Mouse (Mus musculus) midbrain, embryonic 11.5 days (tissue): Measurements from ENCODE around the gene Olfr1053. TPM values are rescaled to one million over a fixed set of nuclear protein-coding genes. Genes with fewer than 3 reads are reported as not detected.
"Not testable (repeated sequence)": the region's sequence is repeated elsewhere in the genome, so short reads cannot be mapped to it uniquely, and the experiment has no call there.

ENCODE experiments used
- ATAC-seq: fragments of 200-750 bp; cut with Nextera tagmentation; 2 replicates; pipeline ENCODE4 v1.8.0; 2017; ENCODE audit warnings: moderate TSS enrichment, moderate library complexity; ENCODE audit not compliant: low FRiP score
- DNase-seq: peaks from one replicate; pipeline ENCODE4 v3.0.0; 2015; ENCODE audit warnings: low spot score; ENCODE audit errors: missing footprints
- H3K27ac ChIP-seq: fragments of 300-500 bp; sonication (generic); 2 replicates; pipeline ENCODE4 v1.5.1; 2014; ENCODE audit warnings: low read depth, low read length
- H3K27me3 ChIP-seq: fragments of 300-500 bp; sonication (generic); 2 replicates; pipeline ENCODE4 v1.6.1; 2014; ENCODE audit warnings: mild to moderate bottlenecking, low read length, moderate library complexity, mixed read lengths; ENCODE audit not compliant: control insufficient read depth, insufficient read depth
- H3K36me3 ChIP-seq: fragments of 300-500 bp; sonication (generic); 2 replicates; pipeline ENCODE4 v1.6.1; 2014; ENCODE audit warnings: mild to moderate bottlenecking, low read length, moderate library complexity, mixed read lengths; ENCODE audit not compliant: control insufficient read depth, insufficient read depth
- H3K4me1 ChIP-seq: fragments of 300-500 bp; sonication (generic); 2 replicates; pipeline ENCODE4 v1.6.1; 2014; ENCODE audit warnings: low read length; ENCODE audit not compliant: control insufficient read depth, insufficient read depth
- H3K4me2 ChIP-seq: fragments of 300-500 bp; sonication (generic); 2 replicates; pipeline ENCODE4 v1.6.1; 2014; ENCODE audit warnings: mild to moderate bottlenecking, moderate library complexity
- H3K4me3 ChIP-seq: fragments of 300-500 bp; sonication (generic); 2 replicates; pipeline ENCODE4 v1.5.1; 2014; ENCODE audit warnings: low read depth, low read length
- H3K9ac ChIP-seq: fragments of 300-500 bp; sonication (generic); 2 replicates; pipeline ENCODE4 v1.6.1; 2014; ENCODE audit warnings: low read length
- H3K9me3 ChIP-seq: fragments of 300-500 bp; sonication (generic); 2 replicates; pipeline ENCODE4 v1.6.1; 2016; ENCODE audit warnings: low read length; ENCODE audit not compliant: control insufficient read depth
- WGBS: fragments of 180-500 bp; shearing (Covaris S2); extraction: QIAGEN DNeasy Blood & Tissue Kit; methylation state at CpG from one replicate; pipeline ENCODE4 v1.1.7; 2014; 5-methylcytosine and 5-hydroxymethylcytosine counted together
- polyA plus RNA-seq: library from polyadenylated mRNA; unstranded; fragments of >200 nt; fragmentation: Nextera tagmentation; extraction: Ambion mirVana; gene quantifications from 2 replicates; pipeline ENCODE4 v1.2.1, GENCODE M21; 2014

Gene Olfr1053
- not detected in 2 replicates for polyA plus RNA-seq

DNA sequence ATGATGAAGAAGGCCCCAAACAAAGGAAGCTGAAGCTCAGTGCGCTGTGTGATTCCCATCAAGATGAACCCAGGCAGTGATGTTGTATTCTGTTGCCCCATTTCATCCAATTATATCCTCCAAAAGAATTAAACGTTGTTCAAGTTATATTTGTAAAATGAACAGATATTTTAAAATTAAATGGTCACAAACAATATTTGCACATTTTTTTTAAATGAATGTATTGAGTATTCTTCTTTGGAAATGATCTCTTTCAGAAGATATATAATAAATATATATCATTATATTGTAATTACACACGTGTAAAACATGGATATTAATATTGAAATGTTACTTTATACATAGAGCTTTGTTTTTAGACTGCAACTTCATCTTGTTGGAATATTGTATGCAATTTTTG is at the start of gene Olfr1053:
TSS of gene Olfr1053 (minus strand) at position 101 of the 400 bp plus-strand sequence.
- no peaks in the 10 kb centered on the region for H3K4me1 ChIP-seq
- H3K9ac ChIP-seq: no peak within 1 kb of the TSS
- WGBS: 67% methylated on average over 3 of the region's 3 CpGs

DNA sequence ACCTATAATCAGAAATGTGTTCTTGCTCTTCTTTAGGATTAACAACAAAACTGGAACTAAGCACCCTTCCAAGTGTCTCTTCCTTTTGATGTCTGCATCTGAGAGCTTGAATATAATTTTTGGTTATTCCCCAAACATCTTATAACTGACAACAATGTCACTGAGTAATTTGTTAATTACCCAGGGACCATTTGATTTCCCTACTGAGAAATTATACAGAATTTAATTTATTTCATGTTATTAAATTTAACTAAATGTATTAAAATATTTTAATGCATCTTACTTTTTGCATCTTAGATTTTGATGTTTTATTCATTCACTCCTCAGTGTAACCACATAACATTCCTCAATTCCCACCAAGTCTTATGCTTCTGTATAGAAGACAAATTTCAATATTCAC is 47.3 kb upstream of the Olfr1053 start, which contains the start of gene Olfr1056:
TSS of gene Olfr1056 (minus strand) at position 101 of the 400 bp plus-strand sequence.
- Histone ChIP-seq H3K36me3 (no peaks in the 10 kb centered on the region), H3K9me3 (no peaks in the 10 kb centered on the region), H3K4me2 (no peak within 1 kb of the TSS), H3K27me3 (no peaks in the 10 kb centered on the region), H3K4me1 (no peaks in the 10 kb centered on the region), H3K4me3 (no peak within 1 kb of the TSS), H3K9ac (no peak within 1 kb of the TSS), H3K27ac (no peak within 1 kb of the TSS)
- ATAC-seq: no peak
- no peak for DNase-seq

More for the DNA sequence above, at the start of gene Olfr1053:
- H3K27ac ChIP-seq: no peak within 1 kb of the TSS
- H3K4me3 ChIP-seq: no peak within 1 kb of the TSS
- H3K9me3 ChIP-seq: no peaks in the 10 kb centered on the region
- no peak within 1 kb of the TSS for H3K4me2 ChIP-seq
- DNase-seq (no peak), ATAC-seq (no peak)
- H3K36me3 ChIP-seq: no peaks in the 10 kb centered on the region
- no peaks in the 10 kb centered on the region for H3K27me3 ChIP-seq

DNA sequence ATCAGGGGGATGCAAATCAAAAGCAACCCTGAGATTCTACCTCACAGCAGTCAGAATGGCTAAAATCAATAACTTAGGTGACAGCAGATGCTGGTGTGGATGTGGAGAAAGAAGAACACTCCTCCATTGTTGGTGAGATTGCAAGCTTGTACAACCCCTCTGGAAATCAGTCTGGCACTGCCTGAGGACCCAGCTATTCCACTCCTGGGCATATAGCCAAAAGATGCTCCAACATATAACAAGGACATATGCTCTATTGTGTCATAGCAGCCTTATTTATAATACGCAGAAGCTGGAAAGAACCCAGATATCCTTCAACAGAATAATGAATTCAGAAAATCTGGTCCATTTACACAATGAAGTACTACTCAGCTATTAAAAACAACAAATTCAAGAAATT is 36.7 kb upstream of the Olfr1053 start:
- 93% methylated on average over 1 of the region's 1 CpGs for WGBS
- not testable (repeated sequence) for ATAC-seq, DNase-seq, H3K9ac ChIP-seq, H3K9me3 ChIP-seq, H3K4me2 ChIP-seq, H3K4me3 ChIP-seq, H3K27ac ChIP-seq, H3K27me3 ChIP-seq, H3K4me1 ChIP-seq, H3K36me3 ChIP-seq

DNA sequence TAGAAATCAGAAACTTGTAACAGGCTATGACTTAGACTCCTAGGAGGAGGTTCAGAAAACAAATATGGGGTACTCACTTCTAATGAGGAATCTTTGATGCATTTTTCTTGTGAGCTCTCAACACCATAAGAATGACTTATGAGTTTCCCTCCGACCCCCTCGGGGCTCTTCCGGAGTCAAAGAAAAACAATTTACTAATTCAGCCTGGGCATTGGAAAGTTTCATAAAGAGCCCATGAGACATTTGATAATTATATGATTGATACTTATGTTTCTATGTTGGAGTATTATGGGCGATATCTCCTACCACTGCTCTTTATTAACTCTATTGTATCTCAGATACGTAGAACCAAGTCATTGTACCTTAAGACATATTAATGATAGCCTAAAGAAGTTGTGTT is 35.1 kb upstream of the Olfr1053 start, which contains the start of gene Olfr1055:
TSS of gene Olfr1055 (minus strand) at position 101 of the 400 bp plus-strand sequence.
- H3K27ac ChIP-seq: no peak within 1 kb of the TSS
- H3K4me1 ChIP-seq: no peaks in the 10 kb centered on the region
- WGBS: 91% methylated on average over 5 of the region's 5 CpGs
- no peaks in the 10 kb centered on the region for H3K9me3 ChIP-seq
- no peak within 1 kb of the TSS for H3K4me2 ChIP-seq
- no peaks in the 10 kb centered on the region for H3K27me3 ChIP-seq
- no peak within 1 kb of the TSS for H3K9ac ChIP-seq
- ATAC-seq (no peak), DNase-seq (no peak)
- H3K36me3 ChIP-seq: no peaks in the 10 kb centered on the region
- no peak within 1 kb of the TSS for H3K4me3 ChIP-seq

DNA sequence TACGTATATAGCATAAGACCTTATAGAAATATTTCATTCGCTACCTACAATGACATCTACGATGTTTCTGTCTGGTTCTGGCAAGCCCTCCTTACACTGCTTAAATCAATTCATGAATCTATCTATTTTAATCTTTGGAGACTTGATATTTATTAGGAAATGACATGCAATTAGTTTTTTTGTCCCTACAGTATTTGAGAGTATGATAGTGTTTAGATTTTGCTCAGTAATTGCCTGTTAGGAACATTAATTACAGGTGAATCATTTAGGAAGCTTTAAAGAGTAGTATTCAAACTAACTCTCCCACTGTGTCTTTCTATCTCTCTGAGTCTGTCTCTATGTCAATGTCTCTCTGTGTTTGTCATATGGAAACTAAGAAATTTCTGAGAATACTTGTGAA is 20.2 kb upstream of the Olfr1053 start, which contains the start of gene Olfr1054:
TSS of gene Olfr1054 (minus strand) at position 101 of the 400 bp plus-strand sequence.
- WGBS: 91% methylated on average over 3 of the region's 3 CpGs
- ATAC-seq (no peak), DNase-seq (no peak)

DNA sequence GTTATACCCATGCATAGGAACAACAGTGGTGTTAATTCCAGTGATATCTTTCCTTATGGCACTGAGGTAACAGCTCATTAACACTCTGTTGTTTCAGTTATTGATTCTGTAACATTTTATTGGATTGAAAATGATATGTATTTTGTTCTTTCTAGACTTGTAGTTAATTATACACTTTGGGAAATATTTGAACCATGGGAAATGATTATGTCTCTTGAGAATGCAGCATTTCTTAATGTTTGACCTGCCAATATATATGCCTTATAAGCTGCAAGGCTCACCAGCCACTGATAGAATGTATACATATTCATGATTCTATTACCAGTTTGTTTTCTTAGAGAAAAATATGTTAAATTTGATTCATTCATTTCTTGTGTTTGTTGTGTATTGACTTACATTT is 22.9 kb downstream of the Olfr1053 start, which contains the start of gene Olfr1052:
TSS of gene Olfr1052 (plus strand) at position 301 of the 400 bp plus-strand sequence.
- DNase-seq: no peak
- Histone ChIP-seq H3K27me3 (no peaks in the 10 kb centered on the region), H3K4me2 (no peak within 1 kb of the TSS), H3K4me3 (no peak within 1 kb of the TSS), H3K36me3 (no peaks in the 10 kb centered on the region), H3K27ac (no peak within 1 kb of the TSS), H3K4me1 (no peaks in the 10 kb centered on the region), H3K9ac (no peak within 1 kb of the TSS), H3K9me3 (no peaks in the 10 kb centered on the region)
- ATAC-seq: no peak

More for the DNA sequence above, 20.2 kb upstream of the Olfr1053 start, which contains the start of gene Olfr1054:
- Histone ChIP-seq H3K27me3 (no peaks in the 10 kb centered on the region), H3K9me3 (no peaks in the 10 kb centered on the region), H3K36me3 (no peaks in the 10 kb centered on the region), H3K9ac (no peak within 1 kb of the TSS), H3K4me3 (no peak within 1 kb of the TSS), H3K4me2 (no peak within 1 kb of the TSS), H3K4me1 (no peaks in the 10 kb centered on the region), H3K27ac (no peak within 1 kb of the TSS)

DNA sequence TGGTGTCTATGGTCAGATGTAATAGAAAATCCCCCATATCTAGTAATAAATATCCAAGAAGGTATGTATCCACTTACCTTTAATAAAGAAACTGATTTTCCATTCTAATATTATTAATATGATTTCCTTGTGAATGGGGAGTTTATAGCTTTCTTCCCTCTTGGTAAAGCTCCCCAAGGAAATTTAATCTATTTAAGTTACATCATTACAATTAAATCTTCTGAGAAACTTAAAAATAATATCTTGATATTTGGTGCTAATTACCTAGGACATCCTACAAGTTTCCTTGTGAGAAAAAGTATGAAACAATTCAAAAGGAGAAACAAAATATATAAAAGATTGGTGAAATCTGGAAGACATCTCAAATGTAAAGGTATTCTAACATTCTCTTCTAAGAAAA is 36.1 kb downstream of the Olfr1053 start, which contains the start of gene Olfr1051:
TSS of gene Olfr1051 (minus strand) at position 101 of the 400 bp plus-strand sequence.
- not testable (repeated sequence) for H3K4me1 ChIP-seq, H3K4me3 ChIP-seq, H3K4me2 ChIP-seq, H3K36me3 ChIP-seq, H3K9me3 ChIP-seq, H3K27me3 ChIP-seq, H3K27ac ChIP-seq, ATAC-seq, DNase-seq, H3K9ac ChIP-seq

Other genes starting within 250 kb of the Olfr1053 start
- gene Olfr1036, start 241.3 kb downstream of the Olfr1053 start, polyA plus RNA-seq: not detected in 2 replicates
- gene Olfr1037, start 227.9 kb downstream of the Olfr1053 start, polyA plus RNA-seq: not detected in 2 replicates
- not detected in 2 replicates for gene Olfr1039, start 179.4 kb downstream of the Olfr1053 start, polyA plus RNA-seq
- not detected in 2 replicates for gene Olfr1040, start 168.6 kb downstream of the Olfr1053 start, polyA plus RNA-seq
- gene Olfr1042, start 153.4 kb downstream of the Olfr1053 start, polyA plus RNA-seq: not detected in 2 replicates
- not detected in 2 replicates for gene Olfr1043, start 147.8 kb downstream of the Olfr1053 start, polyA plus RNA-seq
- not detected in 2 replicates for gene Olfr1044, start 137.5 kb downstream of the Olfr1053 start, polyA plus RNA-seq
- not detected in 2 replicates for gene Olfr52, start 129.6 kb downstream of the Olfr1053 start, polyA plus RNA-seq
- not detected in 2 replicates for gene Olfr1045, start 112.3 kb downstream of the Olfr1053 start, polyA plus RNA-seq
- not detected in 2 replicates for gene Olfr1046, start 96.0 kb downstream of the Olfr1053 start, polyA plus RNA-seq
- gene Olfr1047, start 83.9 kb downstream of the Olfr1053 start, polyA plus RNA-seq: not detected in 2 replicates
- not detected in 2 replicates for gene Olfr1048, start 75.0 kb downstream of the Olfr1053 start, polyA plus RNA-seq
- not detected in 2 replicates for gene Olfr1049, start 57.0 kb downstream of the Olfr1053 start, polyA plus RNA-seq
- gene Olfr1051, start 36.2 kb downstream of the Olfr1053 start, polyA plus RNA-seq: not detected in 2 replicates
- not detected in 2 replicates for gene Olfr1052, start 22.8 kb downstream of the Olfr1053 start, polyA plus RNA-seq
- not detected in 2 replicates for gene Olfr1054, start 20.1 kb upstream of the Olfr1053 start, polyA plus RNA-seq
- gene Olfr1055, start 35.0 kb upstream of the Olfr1053 start, polyA plus RNA-seq: not detected in 2 replicates
- not detected in 2 replicates for gene Olfr1056, start 47.2 kb upstream of the Olfr1053 start, polyA plus RNA-seq
- gene Olfr1057, start 63.1 kb upstream of the Olfr1053 start, polyA plus RNA-seq: not detected in 2 replicates
- not detected in 2 replicates for gene Olfr1058, start 73.3 kb upstream of the Olfr1053 start, polyA plus RNA-seq
- gene Olfr1061, start 98.8 kb upstream of the Olfr1053 start, polyA plus RNA-seq: not detected in 2 replicates
- gene Olfr1062, start 111.5 kb upstream of the Olfr1053 start, polyA plus RNA-seq: not detected in 2 replicates
- gene Olfr1065, start 135.3 kb upstream of the Olfr1053 start, polyA plus RNA-seq: not detected in 2 replicates
- gene Olfr1066, start 141.0 kb upstream of the Olfr1053 start, polyA plus RNA-seq: not detected in 2 replicates
- not detected in 2 replicates for gene Olfr228, start 172.1 kb upstream of the Olfr1053 start, polyA plus RNA-seq
- gene Olfr1076, start 193.2 kb upstream of the Olfr1053 start, polyA plus RNA-seq: not detected in 2 replicates
- not detected in 2 replicates for gene Olfr1079, start 227.2 kb upstream of the Olfr1053 start, polyA plus RNA-seq
- not detected in 2 replicates for gene Olfr1080, start 243.0 kb upstream of the Olfr1053 start, polyA plus RNA-seq